Mouse (Mus musculus) liver, postnatal 0 days (tissue): Measurements from ENCODE around the gene Hoxb8. TPM values are rescaled to one million over a fixed set of nuclear protein-coding genes. Genes with fewer than 3 reads are reported as not detected.

Source experiments
- ATAC-seq: fragments of 200-750 bp; cut with Nextera tagmentation; 2 replicates; pipeline ENCODE4 v1.8.0; 2017; ENCODE audit warnings: mild to moderate bottlenecking, moderate library complexity
- DNase-seq: peaks from one replicate; pipeline ENCODE4 v3.0.0-alpha.2; 2016
- H3K27ac ChIP-seq: fragments of 300-500 bp; sonication (generic); 2 replicates; pipeline ENCODE4 v1.5.1; 2014; ENCODE audit warnings: antibody characterized with exemption, moderate library complexity, mild to moderate bottlenecking, low read depth
- H3K27me3 ChIP-seq: fragments of 300-500 bp; sonication (generic); 2 replicates; pipeline ENCODE4 v1.6.1; 2014; ENCODE audit warnings: low read length, control low read depth, mixed read lengths; ENCODE audit not compliant: insufficient read depth
- H3K36me3 ChIP-seq: fragments of 300-500 bp; sonication (generic); replicated peaks from 2 replicates; pipeline ENCODE4 v1.6.1; 2014; ENCODE audit warnings: mild to moderate bottlenecking, control low read depth, low read length, moderate library complexity, mixed read lengths; ENCODE audit not compliant: insufficient read depth
- H3K4me1 ChIP-seq: fragments of 300-500 bp; sonication (generic); 2 replicates; pipeline ENCODE4 v1.6.1; 2014; ENCODE audit warnings: antibody characterized with exemption, mild to moderate bottlenecking, control low read depth; ENCODE audit not compliant: insufficient read depth
- H3K4me2 ChIP-seq: fragments of 300-500 bp; sonication (generic); 2 replicates; pipeline ENCODE4 v1.6.1; 2014; ENCODE audit warnings: low read depth, mild to moderate bottlenecking, low read length, moderate library complexity, mixed read lengths
- H3K4me3 ChIP-seq: fragments of 300-500 bp; sonication (generic); 2 replicates; pipeline ENCODE4 v1.5.1; 2014; ENCODE audit warnings: low read depth, low read length
- H3K9ac ChIP-seq: fragments of 300-500 bp; sonication (generic); replicated peaks from 2 replicates; pipeline ENCODE4 v1.6.1; 2014; ENCODE audit warnings: mild to moderate bottlenecking, moderate library complexity
- H3K9me3 ChIP-seq: fragments of 300-500 bp; sonication (generic); 2 replicates; pipeline ENCODE4 v1.6.1; 2016; ENCODE audit warnings: mild to moderate bottlenecking, control low read depth, low read length, mixed read lengths
- CTCF ChIP-seq: sonication (generic); IDR thresholded peaks from 2 replicates; pipeline ENCODE4 v1.5.1; 2016; ENCODE audit warnings: antibody characterized with exemption, low read depth
- EP300 ChIP-seq: IDR thresholded peaks from 2 replicates; pipeline ENCODE4 v1.6.1; 2016; ENCODE audit warnings: antibody characterized with exemption, low read depth, mild to moderate bottlenecking
- WGBS: fragments of 180-500 bp; shearing (Covaris S2); extraction: QIAGEN DNeasy Blood & Tissue Kit; methylation state at CpG from one replicate; pipeline ENCODE4 v1.1.7; 2014; ENCODE audit not compliant: insufficient replicate concordance; 5-methylcytosine and 5-hydroxymethylcytosine counted together
- polyA plus RNA-seq: library from polyadenylated mRNA; unstranded; fragments of >200 nt; fragmentation: Nextera tagmentation; extraction: Ambion mirVana; gene quantifications from 2 replicates; pipeline ENCODE4 v1.2.1, GENCODE M21; 2015

The Hoxb8 gene
- polyA plus RNA-seq: not detected in 2 replicates

- H3K4me1 ChIP-seq: no peaks in the 10 kb centered on the region
- 0 out of 2 replicates have a peak within 1 kb of the TSS, but pooled peaks have one; percentile 6 for H3K4me3 ChIP-seq
- H3K27me3 ChIP-seq: peaks cover 94% of the 10 kb centered on the region
- H3K27ac ChIP-seq: no peak within 1 kb of the TSS
- no peak within 1 kb of the TSS for H3K9ac ChIP-seq
- DNase-seq: no peak
- TF ChIP-seq EP300 (no peak), CTCF (no peak)
- H3K9me3 ChIP-seq: no peaks in the 10 kb centered on the region
- no peaks in the 10 kb centered on the region for H3K36me3 ChIP-seq
- no peak for ATAC-seq
- 2% methylated on average over 27 of the region's 27 CpGs for WGBS
- H3K4me2 ChIP-seq: no peak within 1 kb of the TSS
Measured at GRCm38 (mm10) chr11:96281855-96282570, at the start of gene Hoxb8. Gene Hoxb8, plus strand, starts transcription at chr11:96281905.

- TF ChIP-seq CTCF (peak; percentile 84), EP300 (no peak)
- Histone ChIP-seq H3K9ac (no peak overlapping the region), H3K27me3 (peaks cover 22% of the 10 kb centered on the region), H3K27ac (no peak overlapping the region), H3K36me3 (no peaks in the 10 kb centered on the region), H3K4me2 (no peak overlapping the region), H3K4me3 (no peak overlapping the region), H3K9me3 (no peaks in the 10 kb centered on the region), H3K4me1 (no peaks in the 10 kb centered on the region)
- WGBS: 1% methylated on average over 12 of the region's 12 CpGs
- peak; percentile 65 for DNase-seq
- no peak for ATAC-seq
Measured at GRCm38 (mm10) chr11:96234906-96235305, 46.8 kb upstream of the Hoxb8 start.

- peak; percentile 57 for DNase-seq
- peaks cover 20% of the 10 kb centered on the region for H3K27me3 ChIP-seq
- H3K27ac ChIP-seq: no peak overlapping the region
- no peaks in the 10 kb centered on the region for H3K4me1 ChIP-seq
- WGBS: under 1% methylated on average over 7 of the region's 7 CpGs
- H3K4me3 ChIP-seq: no peak overlapping the region
- no peak overlapping the region for H3K9ac ChIP-seq
- no peak for ATAC-seq
- no peak overlapping the region for H3K4me2 ChIP-seq
- TF ChIP-seq CTCF (peak; percentile 77), EP300 (no peak)
- H3K36me3 ChIP-seq: no peaks in the 10 kb centered on the region
- no peaks in the 10 kb centered on the region for H3K9me3 ChIP-seq
Measured at GRCm38 (mm10) chr11:96240211-96240610, 41.5 kb upstream of the Hoxb8 start.

- WGBS: 2% methylated on average over 14 of the region's 14 CpGs
- no peak overlapping the region for H3K4me2 ChIP-seq
- ATAC-seq: no peak
- no peak overlapping the region for H3K4me3 ChIP-seq
- H3K27ac ChIP-seq: no peak overlapping the region
- H3K9me3 ChIP-seq: no peaks in the 10 kb centered on the region
- TF ChIP-seq CTCF (no peak), EP300 (no peak)
- H3K9ac ChIP-seq: no peak overlapping the region
- no peaks in the 10 kb centered on the region for H3K36me3 ChIP-seq
- peaks cover 69% of the 10 kb centered on the region for H3K27me3 ChIP-seq
- DNase-seq: no peak
- no peaks in the 10 kb centered on the region for H3K4me1 ChIP-seq
Measured at GRCm38 (mm10) chr11:96250901-96251300, 30.8 kb upstream of the Hoxb8 start.

GRCm38 (mm10) chr11:96251480-96252031 is 30.1 kb upstream of the Hoxb8 start:
- Histone ChIP-seq H3K27ac (no peak overlapping the region), H3K36me3 (no peaks in the 10 kb centered on the region), H3K9ac (no peak overlapping the region), H3K4me2 (no peak overlapping the region), H3K4me1 (no peaks in the 10 kb centered on the region), H3K27me3 (peaks cover 76% of the 10 kb centered on the region), H3K4me3 (no peak overlapping the region), H3K9me3 (no peaks in the 10 kb centered on the region)
- ATAC-seq: no peak
- WGBS: 2% methylated on average over 43 of the region's 46 CpGs
- no peak for TF ChIP-seq CTCF
- TF ChIP-seq EP300: no peak
- no peak for DNase-seq

- Histone ChIP-seq H3K4me1 (no peaks in the 10 kb centered on the region), H3K27me3 (peaks cover 83% of the 10 kb centered on the region), H3K9ac (no peak overlapping the region), H3K27ac (no peak overlapping the region), H3K4me2 (no peak overlapping the region), H3K4me3 (no peak overlapping the region), H3K36me3 (no peaks in the 10 kb centered on the region), H3K9me3 (no peaks in the 10 kb centered on the region)
- 9% methylated on average over 12 of the region's 12 CpGs for WGBS
- no peak for DNase-seq
- TF ChIP-seq EP300 (no peak), CTCF (no peak)
- no peak for ATAC-seq
Measured at GRCm38 (mm10) chr11:96252541-96253120, 29.1 kb upstream of the Hoxb8 start.
